Mouse (Mus musculus) megakaryocyte, embryonic 14.5 days (primary cell): Measurements from ENCODE around the gene Ccdc30.

Experiments
- FLI1 ChIP-seq: IDR thresholded peaks from 2 replicates; pipeline ENCODE4 v1.6.1; 2012; ENCODE audit warnings: low read length, inconsistent platforms, mixed read lengths
- GATA1 ChIP-seq: IDR thresholded peaks from 3 replicates; pipeline ENCODE4 v1.6.1; 2012; ENCODE audit warnings: mixed read lengths, low read length, inconsistent platforms, borderline replicate concordance

GRCm38 (mm10) chr4:119294415-119295133 lies 120.7 kb downstream of the Ccdc30 start, which contains the start of gene Ybx1:
- TF ChIP-seq GATA1 (no peak), FLI1 (no peak)
